Mouse (Mus musculus) embryo, embryonic 9.5 days (tissue): ENCODE results near the gene Ehbp1.

Experiments used
- DNase-seq: peaks from one replicate; pipeline ENCODE4 v3.0.0-alpha.2; 2017; ENCODE audit errors: extremely low spot score

The Ehbp1 gene

DNA sequence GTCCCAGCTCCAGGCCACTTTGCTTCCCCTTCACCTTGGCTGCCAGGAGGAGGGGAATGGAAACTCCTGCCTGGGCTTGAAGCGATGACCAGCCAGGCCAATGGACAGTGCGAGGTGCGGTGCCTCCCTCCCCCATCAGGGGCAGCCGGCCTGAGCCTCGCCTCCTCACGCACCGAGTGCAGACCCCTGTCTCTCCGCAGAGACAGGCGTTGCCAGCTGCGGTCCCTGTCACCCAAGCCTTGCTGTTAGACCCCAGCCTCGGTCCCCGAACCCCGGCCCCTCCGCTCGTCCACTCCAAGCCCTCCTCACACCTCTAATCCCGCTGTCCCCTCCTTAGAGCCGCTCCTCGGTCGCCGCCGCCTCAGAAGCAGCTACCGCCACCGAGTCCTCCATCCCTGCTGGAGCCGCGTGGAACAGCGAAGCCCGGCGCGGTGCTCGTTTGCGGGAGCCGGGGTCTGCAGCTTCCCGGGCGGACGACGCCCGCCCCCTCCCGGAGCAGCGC is 55.7 kb downstream of the Ehbp1 start:
- DNase-seq, result no peak

GRCm38 (mm10) chr11:22276656-22277055 is 65.4 kb downstream of the Ehbp1 start:
- no peak for DNase-seq

DNA sequence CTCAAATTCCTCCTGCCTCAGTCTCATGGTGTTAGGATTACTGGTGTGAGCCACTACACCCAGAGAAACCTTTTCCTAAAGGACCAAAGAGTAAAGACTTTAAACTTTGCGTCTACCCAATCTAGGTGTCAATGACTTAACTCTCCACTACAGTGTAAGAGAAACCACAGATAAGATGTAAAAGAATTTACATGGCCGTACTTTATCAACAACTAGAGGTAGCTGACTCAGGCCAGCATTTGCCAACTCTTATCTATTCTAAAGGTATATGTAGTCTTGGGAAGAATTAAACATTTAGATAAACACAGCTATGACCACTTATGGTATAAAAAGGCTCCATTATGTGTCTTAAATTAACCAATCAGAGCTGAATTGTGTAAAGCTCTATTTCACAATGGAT is 67.9 kb downstream of the Ehbp1 start:
- no peak for DNase-seq

- no peak for DNase-seq
Observed at GRCm38 (mm10) chr11:22273378-22273777, 68.7 kb downstream of the Ehbp1 start.

DNA sequence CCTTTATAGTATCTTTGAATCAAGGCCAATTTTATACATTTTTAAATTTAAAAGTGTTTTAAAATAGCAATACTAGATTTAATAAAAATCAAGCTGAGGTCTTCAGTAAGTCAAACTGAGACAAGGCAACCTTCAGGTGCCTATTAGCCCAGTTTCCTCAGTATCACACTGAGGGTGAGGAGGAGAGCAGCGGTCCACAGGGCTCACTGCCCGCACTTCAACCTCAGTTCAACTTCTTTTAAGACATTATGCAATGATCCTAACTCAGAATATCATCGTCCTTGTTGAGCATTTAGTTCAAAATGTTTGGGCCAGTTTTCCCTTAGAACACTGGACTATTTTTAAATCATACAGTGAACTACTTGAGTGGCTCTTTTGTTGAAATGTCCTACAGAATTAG is 70.2 kb downstream of the Ehbp1 start:
- no peak for DNase-seq

DNA sequence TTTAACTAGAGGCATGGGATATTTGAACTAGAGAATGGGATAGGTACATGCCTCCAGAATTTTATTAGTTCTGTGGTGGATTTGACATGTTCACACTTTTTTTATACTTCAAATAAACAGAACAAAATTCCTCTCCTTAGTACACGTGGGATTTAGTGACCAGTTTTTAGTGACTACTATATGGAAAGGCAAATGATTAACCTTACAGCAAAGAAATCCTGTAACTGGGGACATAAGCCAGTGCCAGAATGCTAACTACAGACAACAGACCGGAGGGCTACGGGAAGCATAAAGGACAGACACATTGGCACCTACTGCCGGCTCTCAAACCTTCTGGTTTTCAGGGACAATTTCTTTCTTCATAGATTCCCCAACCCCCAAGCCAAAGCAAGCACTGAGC is 72.4 kb downstream of the Ehbp1 start:
- no peak for DNase-seq

DNA sequence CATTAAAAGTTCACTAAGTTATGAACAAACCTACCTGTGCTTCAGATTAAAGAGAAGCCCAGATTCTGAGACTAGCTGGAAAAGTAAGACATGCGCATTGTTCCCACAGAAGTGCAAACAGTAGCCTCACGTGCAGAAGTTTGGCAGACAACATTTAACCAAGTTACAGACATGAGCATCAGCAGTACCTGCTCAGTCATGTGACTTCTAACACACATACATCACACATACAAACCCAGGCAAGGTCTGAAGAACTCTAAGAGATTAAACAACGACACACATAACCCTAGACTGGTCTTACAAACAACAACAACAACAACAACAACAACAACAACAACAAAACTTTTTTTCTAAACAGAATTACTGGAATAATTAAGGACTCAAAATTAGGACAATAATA is 72.9 kb downstream of the Ehbp1 start:
- no peak for DNase-seq

DNA sequence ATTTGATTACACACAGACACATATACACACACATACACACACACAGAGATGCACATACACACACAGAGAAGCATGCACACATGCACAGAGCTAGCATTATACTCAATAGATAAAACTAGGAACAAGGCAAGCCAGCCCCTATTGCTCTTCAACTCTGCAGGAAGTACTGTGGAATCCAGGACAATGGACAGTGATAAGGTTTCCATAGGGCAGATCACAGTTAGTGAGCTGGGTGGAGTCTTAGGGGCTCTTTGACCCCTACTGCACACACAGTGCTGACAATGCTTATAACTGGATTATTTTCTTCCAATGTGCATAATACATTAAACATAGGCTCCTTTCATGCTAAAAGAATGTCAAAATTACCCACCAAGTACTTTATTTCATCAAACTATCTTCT is 75.1 kb downstream of the Ehbp1 start:
- DNase-seq, result no peak

DNA sequence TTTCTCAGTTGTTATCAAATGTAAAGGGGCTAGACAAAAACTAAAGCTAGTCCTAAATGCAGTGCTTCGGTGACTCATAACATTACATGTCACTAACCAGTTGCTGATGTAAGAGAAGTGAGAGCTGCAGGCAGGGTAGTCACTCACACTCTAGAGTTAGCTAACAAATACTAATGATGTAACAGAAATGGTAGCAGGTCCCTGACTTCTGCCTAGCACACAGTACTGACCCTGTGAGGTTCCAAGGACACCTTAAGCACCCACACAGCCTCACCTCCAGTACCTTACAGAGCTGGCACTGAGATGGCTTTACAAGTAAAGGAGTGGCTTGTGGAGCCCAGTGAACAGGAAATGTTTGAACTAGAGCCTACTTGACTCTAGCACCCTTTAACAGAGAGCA is 86.7 kb downstream of the Ehbp1 start:
- DNase-seq, result no peak

DNA sequence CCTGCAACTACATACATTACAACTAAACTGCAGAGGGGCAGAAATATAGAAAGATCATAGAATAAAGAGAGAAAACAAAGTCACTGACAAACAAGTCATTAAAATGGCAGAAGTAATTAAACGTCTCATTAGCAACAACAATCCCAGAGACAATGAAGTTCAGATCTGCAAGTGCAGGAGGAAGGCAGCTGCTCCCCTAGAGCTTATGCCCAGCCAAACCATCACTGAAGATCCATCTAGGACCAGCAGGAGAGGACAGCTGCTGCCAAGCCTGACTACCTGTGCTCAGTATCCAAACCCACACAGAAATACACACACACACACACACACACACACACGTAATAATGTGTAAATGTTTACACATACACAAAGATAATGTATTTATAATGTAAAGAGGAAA is 92.7 kb downstream of the Ehbp1 start:
- no peak for DNase-seq

DNA sequence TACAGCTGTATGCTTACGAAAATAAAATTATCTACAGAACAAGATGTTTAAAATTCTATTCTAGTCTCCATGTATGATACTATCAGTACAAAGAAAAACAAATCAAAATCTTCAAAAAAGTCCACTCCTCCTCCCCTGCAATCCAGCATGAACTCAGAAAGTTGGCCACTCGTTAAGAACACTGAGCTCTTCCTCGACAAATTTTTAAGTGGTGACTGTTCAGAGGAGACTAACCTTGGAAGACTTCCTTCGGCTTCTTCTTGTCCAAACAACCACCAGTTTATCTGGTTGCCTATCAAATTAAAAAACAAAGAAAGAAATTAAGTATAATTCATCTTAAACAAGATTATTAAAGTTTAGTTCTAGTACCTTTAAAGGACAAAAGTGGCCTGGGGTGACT is 94.4 kb downstream of the Ehbp1 start:
- no peak for DNase-seq

DNA sequence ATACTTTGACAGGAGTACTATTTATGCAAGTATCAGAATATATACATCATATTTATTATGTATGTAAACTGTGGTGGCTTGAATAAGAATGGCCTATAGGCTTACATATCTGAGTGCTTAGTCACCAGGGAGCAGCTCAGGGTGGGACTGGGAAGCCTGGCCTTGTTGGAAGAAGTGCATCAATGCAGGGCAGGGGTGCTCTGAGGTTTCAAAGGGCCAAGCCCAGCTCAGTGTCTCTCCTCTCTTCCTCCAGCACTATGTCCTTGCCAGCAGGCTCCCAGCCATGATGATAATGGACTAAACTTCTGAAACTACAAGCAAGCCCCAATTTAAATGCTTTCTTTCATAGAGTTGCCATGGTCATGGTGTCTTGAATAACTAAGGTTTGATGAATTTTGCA is 95.0 kb downstream of the Ehbp1 start:
- no peak for DNase-seq

- no peak for DNase-seq
Observed at GRCm38 (mm10) chr11:22235558-22235957, 106.5 kb downstream of the Ehbp1 start.

DNA sequence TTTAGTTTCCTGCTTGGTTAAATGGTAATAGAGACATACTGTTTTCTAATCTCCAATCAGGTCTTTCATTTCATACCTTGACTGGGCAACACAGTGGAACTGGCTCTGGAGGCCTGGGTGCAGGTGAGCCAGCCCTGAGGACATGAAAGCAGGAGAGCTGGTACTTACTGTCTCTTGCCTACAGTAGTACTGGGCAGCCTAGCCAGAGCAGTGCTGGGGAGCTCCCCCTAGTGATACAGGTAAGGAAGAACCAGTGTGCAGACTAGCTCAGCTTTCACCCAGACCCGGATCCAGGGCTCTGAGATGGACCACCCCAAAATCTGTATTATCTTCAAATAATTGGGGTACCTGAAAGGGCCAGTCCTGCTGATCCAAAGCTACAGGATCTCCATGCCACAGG is 107.4 kb downstream of the Ehbp1 start:
- no peak for DNase-seq

- DNase-seq, result no peak
Observed at GRCm38 (mm10) chr11:22230906-22231305, 111.2 kb downstream of the Ehbp1 start.

- DNase-seq, result peak; percentile 15
Observed at GRCm38 (mm10) chr11:22225619-22226018, 116.5 kb downstream of the Ehbp1 start.

GRCm38 (mm10) chr11:22218222-22218621 is 123.9 kb downstream of the Ehbp1 start:
- DNase-seq, result no peak

DNA sequence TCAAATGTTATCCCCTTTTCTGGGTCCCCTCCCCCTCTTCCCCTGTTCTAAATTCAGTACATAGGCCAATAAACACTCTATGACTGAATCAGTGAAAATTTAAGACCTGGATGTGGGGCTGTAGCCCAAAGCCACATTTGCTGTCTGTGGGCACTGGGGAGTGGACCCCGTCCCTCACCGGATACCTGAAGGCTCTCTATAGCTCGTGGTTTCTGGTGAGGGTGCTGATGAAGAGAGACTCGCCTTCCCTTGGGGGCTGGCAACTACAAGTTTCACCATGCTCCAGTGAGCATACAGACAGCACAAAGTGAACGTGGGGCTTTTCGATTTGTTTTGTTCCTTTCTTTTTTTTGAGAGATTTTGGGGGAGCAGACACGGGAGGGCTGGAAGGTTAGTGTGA is 125.2 kb downstream of the Ehbp1 start:
- no peak for DNase-seq

DNA sequence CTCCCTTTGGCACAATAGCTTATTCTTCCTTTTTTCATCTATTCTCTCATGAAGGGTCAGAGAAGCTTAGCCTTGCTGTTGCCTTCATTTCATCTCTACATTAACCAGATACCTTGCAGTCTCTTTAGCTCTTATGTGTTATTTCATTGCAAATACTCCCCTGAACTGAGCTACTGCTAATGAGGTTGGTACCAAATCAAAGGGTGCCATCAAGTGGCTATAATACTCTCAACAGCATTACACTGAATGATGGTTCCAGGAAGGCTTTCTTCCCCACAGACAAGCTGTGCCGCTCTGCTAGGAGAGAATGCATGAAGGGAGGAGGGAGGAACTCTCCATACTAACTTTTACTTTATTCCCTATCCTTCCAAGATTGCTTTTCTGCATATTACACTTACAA is 135.5 kb downstream of the Ehbp1 start:
- no peak for DNase-seq

- DNase-seq, result no peak
Observed at GRCm38 (mm10) chr11:22206191-22206590, 135.9 kb downstream of the Ehbp1 start.

DNA sequence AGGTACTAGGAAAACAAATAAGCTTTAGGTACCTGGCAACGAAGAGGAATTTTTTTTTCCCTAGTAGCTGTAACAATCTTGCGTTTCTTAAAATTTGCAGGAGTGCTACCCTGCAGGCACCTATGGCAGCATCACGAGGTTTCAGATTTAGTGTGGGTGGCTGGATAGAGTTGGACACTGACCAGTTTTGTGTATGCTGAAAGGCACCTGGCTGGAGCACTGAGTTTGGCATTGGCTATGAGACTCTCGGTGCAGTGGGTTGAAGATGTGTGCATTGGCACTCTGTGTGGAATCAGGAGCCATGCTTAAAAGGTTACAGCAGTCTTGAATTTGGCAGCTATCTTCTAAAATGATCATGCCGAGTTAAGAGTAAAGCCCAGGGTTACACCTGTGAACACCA is 138.7 kb downstream of the Ehbp1 start:
- DNase-seq, result no peak

- no peak for DNase-seq
Observed at GRCm38 (mm10) chr11:22201125-22201524, 141.0 kb downstream of the Ehbp1 start.

GRCm38 (mm10) chr11:22199881-22200280 is 142.2 kb downstream of the Ehbp1 start:
- no peak for DNase-seq

DNA sequence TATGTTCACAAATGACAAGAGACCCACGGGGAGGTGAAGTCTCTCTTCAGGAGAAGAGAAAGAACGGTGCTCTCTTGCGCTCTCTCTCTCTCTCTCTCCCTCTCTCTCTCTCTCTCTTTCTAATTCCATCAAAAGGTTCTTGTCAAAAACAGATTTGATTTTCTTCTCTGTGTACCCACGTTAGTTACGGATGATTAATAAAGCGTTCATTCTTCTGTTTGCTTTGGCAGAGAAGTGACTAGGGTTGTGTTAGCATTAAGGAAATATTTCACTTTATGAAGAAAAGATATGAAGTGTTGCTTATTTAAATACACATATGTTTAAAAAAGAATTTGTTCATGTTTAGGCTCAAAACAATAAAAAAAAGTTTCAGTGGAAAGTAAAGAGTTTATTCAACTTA is 143.7 kb downstream of the Ehbp1 start:
- no peak for DNase-seq

GRCm38 (mm10) chr11:22197935-22198334 is 144.2 kb downstream of the Ehbp1 start:
- no peak for DNase-seq
